Mouse (Mus musculus) limb, embryonic 10.5 days (tissue): ENCODE results near the gene Slco1a5. TPM values are rescaled to one million over a fixed set of nuclear protein-coding genes. Genes with fewer than 3 reads are reported as not detected.
A peak's percentile ranks its signal among the peaks of the same experiment; 100 is the strongest.
"Not testable (repeated sequence)": the region's sequence is repeated elsewhere in the genome, so short reads cannot be mapped to it uniquely, and the experiment has no call there.

ENCODE experiments used
- DNase-seq: peaks from one replicate; pipeline ENCODE4 v3.0.0-alpha.2; 2017; ENCODE audit warnings: low spot score
- H3K27ac ChIP-seq: fragments of 300-500 bp; sonication (generic); 2 replicates; pipeline ENCODE4 v1.5.1; 2016; ENCODE audit warnings: mild to moderate bottlenecking
- H3K27me3 ChIP-seq: fragments of 300-500 bp; sonication (generic); 2 replicates; pipeline ENCODE4 v1.6.1; 2016; ENCODE audit warnings: low read depth, mild to moderate bottlenecking; ENCODE audit not compliant: poor library complexity, severe bottlenecking
- H3K36me3 ChIP-seq: fragments of 300-500 bp; sonication (generic); 2 replicates; pipeline ENCODE4 v1.6.1; 2016; ENCODE audit warnings: mild to moderate bottlenecking, moderate library complexity
- H3K4me1 ChIP-seq: fragments of 300-500 bp; sonication (generic); 2 replicates; pipeline ENCODE4 v1.6.1; 2016
- H3K4me3 ChIP-seq: fragments of 300-500 bp; sonication (generic); 2 replicates; pipeline ENCODE4 v1.5.1; 2016; ENCODE audit warnings: mild to moderate bottlenecking, moderate library complexity
- H3K9me3 ChIP-seq: fragments of 300-500 bp; sonication (generic); replicated peaks from 2 replicates; pipeline ENCODE4 v1.6.1; 2016; ENCODE audit warnings: mild to moderate bottlenecking
- WGBS: fragments of 180-500 bp; shearing (Covaris S2); methylation state at CpG from one replicate; pipeline ENCODE4 v1.1.7; 2016; 5-methylcytosine and 5-hydroxymethylcytosine counted together
- polyA plus RNA-seq: library from polyadenylated mRNA; unstranded; fragments of >200 nt; fragmentation: Nextera tagmentation; extraction: Ambion mirVana; gene quantifications from 2 replicates; pipeline ENCODE4 v1.2.1, GENCODE M21; 2016

The Slco1a5 gene
- polyA plus RNA-seq: 0.06 TPM in 1 of 2 replicates, not detected in the other

GRCm38 (mm10) chr6:142322881-142323280 lies at the start of gene Slco1a5:
Slco1a5 (minus strand) TSS chr6:142322981.
- H3K4me1 ChIP-seq: no peaks in the 10 kb centered on the region
- WGBS: 60% methylated on average over 4 of the region's 4 CpGs
- no peaks in the 10 kb centered on the region for H3K27me3 ChIP-seq
- H3K36me3 ChIP-seq: no peaks in the 10 kb centered on the region
- H3K27ac ChIP-seq: no peak within 1 kb of the TSS
- H3K9me3 ChIP-seq: no peaks in the 10 kb centered on the region
- no peak within 1 kb of the TSS for H3K4me3 ChIP-seq
- no peak for DNase-seq

DNA sequence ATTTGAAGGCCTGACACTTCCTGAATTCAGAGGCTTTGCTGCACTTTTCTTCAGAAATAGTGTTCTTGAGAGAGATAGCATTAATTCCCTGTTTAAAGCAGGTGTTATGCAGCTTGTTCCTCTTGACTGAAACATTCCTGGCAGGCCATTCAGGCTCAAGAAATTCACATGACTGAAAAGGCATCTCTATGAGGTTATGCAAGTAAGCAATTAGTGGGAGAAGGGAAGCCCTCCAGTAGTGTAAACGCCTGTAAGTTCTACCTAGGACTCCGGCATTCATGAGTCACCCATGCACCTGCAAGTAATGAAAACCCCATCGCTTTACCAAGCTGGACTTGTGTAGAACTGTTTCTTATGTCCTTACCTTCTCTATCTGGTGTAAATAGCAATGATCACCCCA lies 46.8 kb upstream of the Slco1a5 start:
- 92% methylated on average over 3 of the region's 3 CpGs for WGBS
- H3K9me3 ChIP-seq: no peaks in the 10 kb centered on the region
- peaks cover 78% of the 10 kb centered on the region for H3K36me3 ChIP-seq

GRCm38 (mm10) chr6:142367565-142367964 lies 44.8 kb upstream of the Slco1a5 start:
- Histone ChIP-seq H3K4me1 (no peaks in the 10 kb centered on the region), H3K27me3 (no peaks in the 10 kb centered on the region), H3K36me3 (peaks cover 79% of the 10 kb centered on the region), H3K9me3 (no peaks in the 10 kb centered on the region), H3K27ac (no peak overlapping the region), H3K4me3 (no peak overlapping the region)
- WGBS: 97% methylated on average over 3 of the region's 3 CpGs
- no peak for DNase-seq

More for the DNA sequence above, 46.8 kb upstream of the Slco1a5 start:
- Histone ChIP-seq H3K4me3 (no peak overlapping the region), H3K27me3 (no peaks in the 10 kb centered on the region), H3K4me1 (no peaks in the 10 kb centered on the region), H3K27ac (no peak overlapping the region)
- no peak for DNase-seq

DNA sequence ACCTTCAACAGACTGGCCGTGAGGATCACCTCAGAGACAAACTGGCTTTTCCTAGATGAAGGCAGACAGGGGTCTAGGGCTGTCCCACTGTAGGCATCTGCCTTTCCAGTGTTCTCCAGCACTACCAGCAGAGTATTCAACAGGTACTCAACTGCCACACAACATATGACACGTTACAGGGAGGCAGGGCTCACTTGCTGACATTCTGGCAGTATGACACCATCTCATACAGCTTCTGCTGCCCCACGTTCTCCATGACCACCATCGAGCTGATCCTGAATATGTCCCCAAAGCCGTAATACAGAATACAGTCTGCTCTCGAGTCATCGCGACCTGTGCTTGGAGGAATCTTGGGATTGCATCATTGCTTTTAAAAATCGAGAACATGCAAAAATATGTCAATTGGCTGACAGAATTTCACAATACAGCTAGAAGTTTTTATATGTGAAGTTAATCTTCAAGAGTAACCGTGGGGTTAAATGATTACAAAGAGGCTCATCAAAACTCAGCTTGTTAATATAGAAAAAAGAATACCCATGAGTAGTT lies 43.8 kb upstream of the Slco1a5 start:
- Histone ChIP-seq H3K4me1 (no peaks in the 10 kb centered on the region), H3K4me3 (no peak overlapping the region), H3K27ac (no peak overlapping the region), H3K27me3 (no peaks in the 10 kb centered on the region), H3K36me3 (peaks cover 79% of the 10 kb centered on the region), H3K9me3 (no peaks in the 10 kb centered on the region)
- DNase-seq: no peak
- 94% methylated on average over 10 of the region's 10 CpGs for WGBS

GRCm38 (mm10) chr6:142365742-142366472 lies 43.1 kb upstream of the Slco1a5 start:
- WGBS: 93% methylated on average over 8 of the region's 8 CpGs
- Histone ChIP-seq H3K9me3 (no peaks in the 10 kb centered on the region), H3K27me3 (no peaks in the 10 kb centered on the region), H3K4me1 (no peaks in the 10 kb centered on the region), H3K27ac (no peak overlapping the region), H3K4me3 (no peak overlapping the region), H3K36me3 (peaks cover 82% of the 10 kb centered on the region)
- DNase-seq: no peak

GRCm38 (mm10) chr6:142363019-142363576 lies 40.3 kb upstream of the Slco1a5 start:
- DNase-seq: no peak
- no peaks in the 10 kb centered on the region for H3K4me1 ChIP-seq

DNA sequence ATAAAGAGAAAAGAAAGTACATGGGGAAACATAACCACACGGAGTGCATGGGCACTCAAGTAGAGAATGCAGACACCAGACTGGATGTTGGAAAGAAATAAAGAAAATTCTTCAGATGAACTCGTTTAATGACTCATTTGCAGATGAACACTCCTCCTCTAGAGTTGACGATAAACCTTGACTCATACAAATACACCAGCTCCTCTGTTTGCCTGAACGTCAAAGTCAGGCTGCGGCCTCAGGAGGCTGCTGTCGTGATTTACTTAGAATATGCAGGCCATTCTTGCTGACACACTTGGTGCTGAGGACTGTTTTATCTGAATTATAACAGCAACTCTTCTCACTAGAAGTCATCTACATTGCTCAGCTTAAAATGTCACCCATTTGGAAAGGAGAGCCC lies 39.3 kb upstream of the Slco1a5 start:
- Histone ChIP-seq H3K4me1 (no peaks in the 10 kb centered on the region), H3K4me3 (no peak overlapping the region), H3K9me3 (no peaks in the 10 kb centered on the region), H3K27me3 (no peaks in the 10 kb centered on the region), H3K36me3 (peaks cover 83% of the 10 kb centered on the region), H3K27ac (no peak overlapping the region)
- WGBS: 96% methylated on average over 6 of the region's 6 CpGs
- DNase-seq: no peak

More at GRCm38 (mm10) chr6:142363019-142363576, 40.3 kb upstream of the Slco1a5 start:
- 83% methylated on average over 9 of the region's 9 CpGs for WGBS
- no peak overlapping the region for H3K4me3 ChIP-seq
- no peaks in the 10 kb centered on the region for H3K9me3 ChIP-seq
- no peak overlapping the region for H3K27ac ChIP-seq
- no peaks in the 10 kb centered on the region for H3K27me3 ChIP-seq
- peaks cover 86% of the 10 kb centered on the region for H3K36me3 ChIP-seq

DNA sequence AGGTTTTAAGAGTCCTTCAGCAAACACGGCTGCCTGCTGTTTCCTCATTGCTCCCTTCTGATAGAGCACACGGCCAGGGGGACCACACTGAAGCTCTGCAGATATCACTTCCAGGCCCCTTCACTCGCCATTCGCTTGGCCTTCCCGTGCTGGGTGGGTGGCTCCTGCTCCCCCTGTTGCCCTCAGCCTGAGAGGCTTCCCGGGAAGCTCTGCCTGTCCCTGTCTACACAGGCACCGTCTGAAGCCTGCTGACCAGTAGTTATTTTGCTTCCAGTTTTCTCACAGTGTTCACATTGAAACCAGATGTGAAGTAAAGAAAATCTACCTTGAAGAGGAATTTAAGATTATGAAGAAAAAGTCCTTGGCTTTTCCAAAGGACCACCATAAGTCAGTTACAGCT lies 34.3 kb upstream of the Slco1a5 start:
- no peaks in the 10 kb centered on the region for H3K27me3 ChIP-seq
- H3K36me3 ChIP-seq: peaks cover 71% of the 10 kb centered on the region
- 75% methylated on average over 7 of the region's 7 CpGs for WGBS
- no peaks in the 10 kb centered on the region for H3K9me3 ChIP-seq
- no peak for DNase-seq
- H3K27ac ChIP-seq: no peak overlapping the region
- H3K4me3 ChIP-seq: no peak overlapping the region
- H3K4me1 ChIP-seq: no peaks in the 10 kb centered on the region

DNA sequence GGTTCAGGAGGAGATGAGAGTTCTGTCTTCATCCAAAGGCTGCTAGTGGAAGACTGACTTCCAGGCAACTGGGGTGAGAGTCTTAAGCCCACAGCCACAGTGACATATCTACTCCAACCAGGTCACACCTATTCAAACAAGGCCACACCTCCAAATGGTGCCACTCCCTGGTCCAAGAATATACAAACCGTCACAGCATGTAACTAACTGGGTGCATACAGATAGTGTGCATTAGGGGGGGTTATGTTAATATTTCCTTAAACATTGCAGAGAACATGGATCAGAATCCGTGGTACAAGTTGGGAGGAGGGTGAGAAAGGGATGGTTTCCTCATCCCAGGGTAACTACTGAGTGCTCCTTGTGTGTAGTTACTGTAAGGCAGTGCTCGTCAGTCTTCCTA lies 29.3 kb upstream of the Slco1a5 start:
- H3K27me3 ChIP-seq: not testable (repeated sequence)
- peaks cover 47% of the 10 kb centered on the region for H3K36me3 ChIP-seq
- WGBS: 89% methylated on average over 3 of the region's 3 CpGs

DNA sequence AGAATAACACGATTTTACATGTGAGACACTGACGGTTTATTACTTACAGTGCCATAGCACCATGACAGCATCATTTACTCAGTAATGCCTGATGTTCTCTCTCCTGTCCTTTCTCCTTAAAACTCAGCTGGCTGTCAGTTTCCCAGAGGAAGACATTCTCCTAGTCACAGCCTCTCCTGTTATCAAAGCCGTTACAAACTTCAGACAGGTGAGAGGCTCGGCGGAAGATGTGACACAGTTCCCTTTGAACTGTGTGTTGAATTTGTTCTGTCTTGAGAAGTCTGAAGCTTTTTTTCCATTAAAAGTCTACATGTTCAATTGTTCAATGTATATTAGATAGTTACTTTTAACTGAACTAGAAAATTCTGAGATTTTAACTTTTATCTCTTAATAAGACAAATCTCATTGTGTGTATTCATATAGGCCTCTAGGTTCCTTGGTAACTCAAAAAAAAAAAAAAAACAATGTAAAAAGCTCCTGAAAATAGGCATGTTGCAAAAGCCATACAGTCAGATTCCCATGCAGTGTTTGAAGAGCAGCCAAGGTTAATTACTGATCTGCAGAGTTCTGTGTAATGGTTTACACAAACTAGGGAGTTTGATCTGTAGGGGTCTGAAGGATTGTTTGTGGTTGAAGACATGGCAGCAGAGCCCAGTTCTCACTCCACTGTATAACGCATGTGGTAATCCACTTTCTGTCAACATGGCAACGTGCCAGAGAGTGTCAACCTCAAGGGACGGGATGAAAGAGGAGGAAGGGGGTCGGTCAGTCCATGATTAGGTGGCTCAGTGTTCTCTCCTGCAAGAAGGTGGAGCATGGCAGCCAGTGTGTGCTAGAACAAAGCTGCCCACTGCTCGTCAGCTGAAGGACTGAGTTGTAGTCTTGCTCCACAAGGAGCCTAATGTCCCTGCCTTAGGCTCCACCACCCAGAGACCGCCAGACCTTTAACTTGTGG lies 24.9 kb upstream of the Slco1a5 start:
- Histone ChIP-seq H3K27me3 (no peaks in the 10 kb centered on the region), H3K9me3 (no peaks in the 10 kb centered on the region), H3K36me3 (peaks cover 24% of the 10 kb centered on the region), H3K4me3 (no peak overlapping the region), H3K27ac (no peak overlapping the region), H3K4me1 (peaks cover 7% of the 10 kb centered on the region)
- DNase-seq: no peak
- 89% methylated on average over 11 of the region's 11 CpGs for WGBS

More for the DNA sequence above, 29.3 kb upstream of the Slco1a5 start:
- DNase-seq, H3K9me3 ChIP-seq, H3K4me1 ChIP-seq, H3K4me3 ChIP-seq, H3K27ac ChIP-seq: not testable (repeated sequence)

DNA sequence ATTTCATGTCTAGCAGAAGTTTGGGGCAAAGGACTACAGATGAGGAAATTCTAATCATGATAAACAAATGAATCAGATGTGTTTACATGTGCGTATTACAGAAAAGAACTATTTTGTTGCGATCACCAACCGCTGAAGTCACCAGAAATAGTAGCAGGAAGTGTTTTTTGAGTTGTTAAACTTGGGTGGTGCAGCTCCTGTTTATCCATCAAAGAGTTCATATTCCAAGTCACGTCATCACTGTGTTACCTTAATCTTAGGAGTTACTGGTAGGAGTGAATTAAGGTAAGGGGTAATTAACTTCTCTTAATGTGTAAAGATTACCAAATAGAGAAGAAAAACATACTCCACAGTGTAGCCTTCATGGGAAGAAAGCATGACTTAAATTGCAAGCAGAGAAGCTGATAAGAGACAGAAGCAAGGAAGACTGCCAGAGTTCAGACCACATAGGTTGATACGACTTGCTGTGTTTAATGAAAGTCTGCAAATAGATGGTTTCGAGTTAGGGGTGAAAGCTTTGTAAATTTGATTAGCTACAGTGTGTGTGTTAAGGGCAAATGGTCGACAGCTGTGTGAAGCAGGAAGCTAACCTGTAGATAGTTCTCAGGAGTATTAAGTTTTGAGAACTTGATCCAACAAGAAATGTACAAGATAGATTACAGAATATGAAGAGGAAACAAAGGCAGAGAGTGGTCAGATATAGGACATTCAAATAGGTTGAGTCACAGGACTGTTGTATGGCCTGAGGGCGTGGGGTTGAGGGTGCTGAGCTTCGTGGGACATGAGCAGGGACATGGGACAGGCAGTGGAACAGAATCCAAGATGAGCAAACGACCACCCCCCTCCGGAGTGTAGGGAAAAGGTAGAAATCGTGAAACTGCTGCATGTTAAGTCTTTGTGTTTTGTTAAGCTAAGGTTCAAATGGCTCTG lies 23.7 kb upstream of the Slco1a5 start:
- WGBS: 67% methylated on average over 12 of the region's 12 CpGs
- H3K27me3 ChIP-seq: no peaks in the 10 kb centered on the region
- H3K27ac ChIP-seq: peak overlapping the region; percentile 86; the same call in 1 of the 2 replicates
- DNase-seq: no peak
- peak overlapping the region; percentile 69 for H3K4me3 ChIP-seq
- H3K9me3 ChIP-seq: no peaks in the 10 kb centered on the region
- H3K4me1 ChIP-seq: peaks cover 7% of the 10 kb centered on the region
- H3K36me3 ChIP-seq: peaks cover 13% of the 10 kb centered on the region
